Mouse (Mus musculus) left cerebral cortex, postnatal 36 days (tissue): ENCODE data around the gene Vim. TPM values are rescaled to one million over a fixed set of nuclear protein-coding genes. Genes with fewer than 3 reads are reported as not detected.

Experiments used
- DNase-seq, 2 experiments: peaks; one replicate each; pipeline ENCODE4 v3.0.0; 2021 to 2022; ENCODE audit warnings: low spot score in 2 of 2, mixed read lengths in 1 of 2
- intact Hi-C: fragments of 180-260 bp; cut with DNase I; formaldehyde crosslinking; loops from one replicate; pipeline ENCODE4 v1.15.1; 2025
- total RNA-seq, 2 experiments: library from RNA; stranded (reverse); gene quantifications; 2 replicates each; pipeline ENCODE4 v1.2.3; 2021

Vim gene
- 10 to 100 TPM; 55.9 to 57.9 TPM for total RNA-seq

DNA sequence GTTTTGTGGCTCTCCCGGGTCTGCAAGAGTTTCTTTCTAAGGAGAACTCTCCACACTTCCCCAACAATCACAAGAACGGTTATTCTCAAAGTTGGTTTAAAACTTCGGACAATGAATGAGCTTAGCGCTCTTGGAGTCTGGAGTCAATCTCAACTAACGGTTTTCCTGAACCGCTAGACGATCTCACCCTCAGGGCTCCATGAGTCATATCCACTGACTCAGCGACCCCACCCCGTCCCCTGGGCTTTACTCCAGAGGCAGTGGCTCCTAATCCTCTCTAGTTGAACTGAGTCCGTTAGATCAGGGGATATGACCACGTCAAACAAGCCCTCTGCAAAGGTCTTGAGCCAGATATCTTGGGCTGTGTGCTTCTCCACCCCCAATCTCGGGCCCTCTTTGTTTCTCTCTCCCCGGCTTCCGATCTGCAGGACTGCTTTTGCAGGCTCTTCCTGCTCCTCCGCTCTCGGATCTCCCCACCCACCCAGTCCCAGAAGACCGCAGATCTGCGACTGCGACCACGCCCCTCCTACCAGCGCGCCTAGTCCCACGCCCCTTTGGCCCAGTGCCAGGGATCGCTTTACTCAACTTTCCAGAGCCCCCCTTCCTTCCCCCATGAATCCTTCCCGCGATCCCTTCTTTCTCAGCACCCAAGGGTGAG is at the start of gene Vim:
Vim (plus strand) TSS at position 520 of the 658 bp plus-strand sequence.
- intact Hi-C loops, result loop anchor here (2.0 to 10.0 kb wide), 2 partner anchors 29 to 159 kb away; partner anchors contain the start of gene Trdmt1
- peak; percentile 19 to 38 for DNase-seq

GRCm38 (mm10) chr2:13526205-13526604 is 47.5 kb upstream of the Vim start:
- intact Hi-C loops, result no loop called here
- no peak for DNase-seq

GRCm38 (mm10) chr2:13527125-13527524 is 46.6 kb upstream of the Vim start:
- intact Hi-C loops, result no loop called here
- DNase-seq, result no peak

DNA sequence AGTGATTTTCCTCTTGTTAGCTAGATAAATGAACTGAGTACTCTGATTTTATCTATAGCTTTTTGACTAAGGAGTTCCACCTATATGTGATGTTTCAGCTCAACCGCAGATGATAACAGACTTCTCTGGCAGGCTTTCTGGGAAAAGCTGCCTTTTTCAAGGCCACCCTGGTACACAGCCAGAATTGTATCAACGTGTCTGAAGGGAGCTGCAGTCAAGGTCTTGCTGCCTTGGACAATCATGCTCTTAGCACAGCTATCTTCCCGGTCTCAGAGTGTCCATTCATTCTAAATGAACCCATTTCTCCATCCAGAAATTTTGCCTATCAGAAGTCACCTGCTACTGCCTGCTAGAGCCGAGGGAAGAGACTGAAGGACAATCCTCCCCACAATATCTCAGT is 46.2 kb upstream of the Vim start:
- DNase-seq, result no peak
- intact Hi-C loops, result no loop called here

GRCm38 (mm10) chr2:13529253-13529933 is 44.3 kb upstream of the Vim start:
- no peak for DNase-seq
- intact Hi-C loops, result no loop called here

DNA sequence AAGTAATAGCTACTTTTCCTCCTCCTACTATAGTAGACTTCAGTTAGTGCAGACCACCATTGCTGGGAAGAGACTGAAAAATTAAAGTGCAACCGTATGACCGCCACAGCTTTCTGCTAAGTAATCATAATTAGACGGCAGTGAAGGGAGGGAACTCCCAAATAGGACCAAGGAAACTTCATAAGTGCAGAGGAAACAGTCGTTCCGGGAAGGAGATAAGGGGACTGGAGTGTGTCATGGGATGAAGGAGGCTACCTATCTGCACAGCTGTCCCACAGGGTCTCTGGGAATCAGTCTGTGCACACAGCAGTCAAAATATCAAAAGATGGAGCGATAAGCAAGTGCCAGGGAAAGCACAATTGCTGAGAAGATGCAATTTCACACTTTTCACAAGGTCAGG is 43.1 kb upstream of the Vim start:
- intact Hi-C loops, result no loop called here

DNA sequence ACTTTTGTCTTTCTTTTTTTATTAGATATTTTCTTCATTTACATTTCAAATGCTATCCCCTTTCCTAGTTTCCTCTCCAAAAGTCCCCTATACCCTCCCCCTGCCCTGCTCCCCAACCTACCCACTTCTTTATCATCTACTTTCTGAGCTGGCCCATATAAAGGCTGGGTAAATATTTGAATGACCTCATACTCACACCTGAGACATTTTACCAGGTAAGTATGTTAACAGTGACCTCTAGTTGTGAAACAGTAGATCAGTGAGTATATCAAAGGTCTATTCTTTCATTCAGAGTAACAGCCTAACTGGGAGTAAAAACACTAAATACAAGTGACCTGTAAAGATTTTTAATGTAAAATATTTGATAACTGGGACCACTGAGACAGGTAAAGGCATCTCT is 37.0 kb upstream of the Vim start:
- DNase-seq, result no peak

More for the DNA sequence above, 43.1 kb upstream of the Vim start:
- no peak for DNase-seq

GRCm38 (mm10) chr2:13537733-13538132 is 36.0 kb upstream of the Vim start:
- intact Hi-C loops, result no loop called here
- DNase-seq, result no peak

More for the DNA sequence above, 37.0 kb upstream of the Vim start:
- intact Hi-C loops, result no loop called here

GRCm38 (mm10) chr2:13538258-13538657 is 35.5 kb upstream of the Vim start:
- no peak for DNase-seq
- intact Hi-C loops, result no loop called here

- no peak for DNase-seq
- intact Hi-C loops, result no loop called here
These were observed 34.9 kb upstream of the Vim start for GRCm38 (mm10) chr2:13538704-13539377.

- intact Hi-C loops, result loop anchor here (10.0 kb wide), 1 partner anchor 125 kb away; no protein-coding TSS in a partner anchor
- no peak for DNase-seq
These were observed 33.9 kb upstream of the Vim start for GRCm38 (mm10) chr2:13539860-13540259.

- no peak for DNase-seq
- intact Hi-C loops, result loop anchor here (2.0 to 10.0 kb wide), 2 partner anchors 31 to 129 kb away; no protein-coding TSS in a partner anchor
These were observed 30.1 kb upstream of the Vim start for GRCm38 (mm10) chr2:13543519-13544124.

- intact Hi-C loops, result loop anchor here (2.0 to 10.0 kb wide), 2 partner anchors 30 to 130 kb away; no protein-coding TSS in a partner anchor
- DNase-seq, result peak; percentile 84
These were observed 29.4 kb upstream of the Vim start, which contains the start of gene Trdmt1 for GRCm38 (mm10) chr2:13544193-13544824. Trdmt1 (minus strand) TSS chr2:13544668.

GRCm38 (mm10) chr2:13548749-13549148 is 25.0 kb upstream of the Vim start:
- no peak for DNase-seq
- intact Hi-C loops, result loop anchor here (10.0 kb wide), 1 partner anchor 134 kb away; no protein-coding TSS in a partner anchor

DNA sequence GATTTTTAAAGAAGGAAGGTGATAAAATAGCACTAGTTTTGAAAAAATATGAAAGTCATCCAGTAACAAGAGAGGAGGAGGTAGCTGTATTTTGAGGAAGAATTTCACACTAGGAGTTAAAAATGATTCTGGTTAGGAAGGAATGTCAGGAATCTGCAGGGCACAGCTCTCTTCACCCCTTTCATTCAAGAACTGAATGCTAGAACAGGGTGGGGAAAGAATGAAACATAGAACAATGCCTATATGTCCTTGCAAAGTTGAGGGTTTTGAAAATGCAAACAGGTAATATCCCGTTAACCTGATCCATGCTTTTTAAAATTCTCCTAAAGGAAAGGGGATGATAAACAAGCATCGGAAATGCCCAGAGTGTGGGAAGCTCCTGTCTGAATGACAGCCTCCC is 19.8 kb upstream of the Vim start:
- intact Hi-C loops, result no loop called here
- no peak for DNase-seq

GRCm38 (mm10) chr2:13556239-13556638 is 17.5 kb upstream of the Vim start:
- no peak for DNase-seq
- intact Hi-C loops, result no loop called here

GRCm38 (mm10) chr2:13557145-13558030 is 16.3 kb upstream of the Vim start:
- DNase-seq, result no peak
- intact Hi-C loops, result no loop called here

DNA sequence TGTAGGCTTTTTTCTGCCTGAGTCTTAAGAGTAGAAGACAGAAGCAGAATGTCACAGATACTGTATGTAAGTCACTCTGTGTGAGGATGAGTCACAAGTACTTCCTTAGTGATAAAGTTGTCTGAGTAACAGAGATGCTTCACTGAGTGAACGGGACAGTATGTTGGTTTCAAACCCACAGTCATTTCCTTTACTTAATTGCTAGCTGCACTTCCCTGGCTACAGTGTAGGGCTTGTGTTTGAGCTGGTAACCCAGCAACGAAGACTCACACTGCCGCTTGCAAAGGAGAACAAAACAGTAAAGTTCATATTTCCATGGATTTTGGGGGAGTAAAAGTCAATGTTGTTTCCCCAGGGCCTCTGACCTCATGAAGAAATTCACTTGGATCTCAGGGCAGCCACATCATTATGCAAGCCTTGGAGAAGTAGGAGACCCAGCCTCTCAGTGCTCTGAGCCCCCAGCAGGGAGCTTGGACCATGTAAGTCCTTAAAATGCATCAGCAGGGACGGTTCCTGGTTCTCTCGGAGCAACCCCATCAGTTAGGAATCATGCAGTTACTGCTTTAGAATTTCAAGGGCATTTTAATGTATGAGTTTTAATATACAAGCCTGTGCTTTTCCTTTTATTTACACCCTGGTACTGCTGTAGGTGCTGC is 15.0 kb upstream of the Vim start:
- intact Hi-C loops, result no loop called here
- no peak for DNase-seq
